Mouse (Mus musculus): ENCODE results near the gene Agk.

The Agk gene

DNA sequence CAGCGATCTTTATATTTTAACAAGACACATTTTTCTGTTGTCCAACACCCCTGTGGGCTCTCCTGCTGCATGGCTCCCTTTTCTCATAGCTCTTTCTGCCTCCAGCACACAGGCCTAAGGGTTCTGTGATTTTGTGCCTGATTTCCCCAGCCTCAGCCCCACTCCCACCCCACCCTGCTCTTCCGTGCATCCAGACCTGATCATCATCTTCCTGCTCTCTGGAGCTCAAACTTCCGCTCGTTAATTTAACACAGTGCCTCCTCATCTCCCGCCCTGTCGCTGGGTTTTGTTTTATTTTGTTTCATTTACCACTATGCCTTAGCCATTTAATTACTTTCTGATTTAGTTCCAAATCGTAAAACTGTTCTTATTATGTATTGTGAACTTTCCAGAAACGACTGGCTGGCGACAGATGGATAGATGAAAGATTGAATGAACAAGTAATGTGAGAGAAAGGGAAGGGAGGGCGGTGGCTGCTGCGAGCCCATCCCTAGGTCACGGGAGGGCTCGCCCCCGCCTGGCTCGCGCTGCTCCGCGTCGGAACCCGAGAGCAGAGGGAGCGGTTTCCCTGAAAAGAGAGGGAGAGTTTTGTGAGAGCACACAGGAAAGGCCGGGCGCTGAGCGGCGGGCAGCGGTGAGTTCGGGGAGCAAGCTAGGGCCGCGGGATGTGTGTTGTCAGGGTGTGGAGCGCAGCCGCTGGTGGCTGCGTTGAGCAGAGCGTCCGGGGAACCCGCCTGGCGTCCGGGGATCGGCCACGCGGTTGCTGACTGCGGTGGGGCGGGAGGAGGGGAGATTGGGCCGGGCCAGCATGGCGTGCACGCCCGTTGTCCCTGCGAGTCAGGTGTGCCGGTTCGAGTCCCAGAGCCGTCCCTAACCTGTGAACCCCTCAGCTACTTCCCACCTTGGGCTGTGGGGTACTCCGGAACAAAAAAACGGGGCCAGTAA lies at the start of gene Agk:
Gene Agk (plus strand): TSS at position 276 of the 945 bp plus-strand sequence.
- peak; percentile 54 to 66 for DNase-seq

DNA sequence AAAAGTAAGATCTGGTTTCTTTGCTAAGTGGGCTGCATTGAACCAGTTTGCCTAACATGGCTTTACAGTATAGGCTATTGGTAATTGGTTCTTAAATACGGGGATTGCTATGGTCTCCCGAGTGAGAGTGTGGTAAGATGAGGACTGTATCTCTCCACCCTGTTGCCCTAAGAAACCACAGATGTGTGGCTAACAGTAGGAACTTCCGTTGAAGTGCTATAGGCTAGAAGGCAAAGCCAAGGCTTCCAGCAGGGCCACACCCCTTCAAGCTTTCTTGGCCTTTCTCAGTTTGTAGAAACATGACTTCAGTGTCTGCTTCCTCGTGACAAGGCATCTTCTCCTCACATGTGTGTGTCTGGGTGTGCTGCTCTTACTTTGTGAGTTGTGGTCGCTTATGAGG lies 24.3 kb upstream of the Agk start:
- DNase-seq, result no peak

DNA sequence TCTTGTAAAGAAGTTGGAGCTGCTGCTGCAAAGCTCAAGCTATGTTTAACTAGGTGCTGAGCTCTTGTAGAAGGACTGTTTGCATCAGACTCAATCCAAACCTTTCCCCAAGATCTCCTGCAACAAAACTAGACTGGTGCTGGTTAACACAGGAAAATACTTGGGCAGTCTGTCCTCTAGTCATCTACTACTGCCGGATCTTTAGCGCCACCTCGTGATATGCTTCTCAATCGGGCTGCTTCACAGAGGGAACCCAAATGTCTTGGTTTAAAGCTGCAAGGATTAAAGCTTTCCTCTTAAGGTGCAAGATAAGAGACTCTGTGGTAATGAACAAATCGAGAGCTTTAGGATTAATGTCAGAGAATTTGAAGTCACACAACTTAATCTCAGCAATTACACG lies 21.6 kb upstream of the Agk start:
- DNase-seq, result no peak

DNA sequence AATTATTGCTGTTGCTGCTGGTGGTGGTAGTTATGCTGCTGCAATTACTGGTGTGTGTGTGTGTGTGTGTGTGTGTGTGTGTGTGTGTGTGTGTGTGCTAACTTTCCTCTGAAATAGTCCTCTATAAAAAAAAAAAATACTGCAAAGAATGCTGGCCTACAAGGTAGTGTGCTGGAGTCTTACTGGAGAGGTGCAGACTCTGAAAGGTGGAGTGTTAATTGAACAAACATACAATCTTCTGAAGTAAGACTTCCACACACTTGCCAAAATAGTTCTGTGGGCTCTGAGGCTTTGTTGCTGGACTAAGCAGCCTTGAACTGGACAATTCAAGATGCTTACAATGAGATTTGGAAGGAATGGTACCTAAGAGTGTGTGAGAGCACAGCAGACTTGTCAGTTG lies 20.0 kb upstream of the Agk start:
- no peak for DNase-seq

DNA sequence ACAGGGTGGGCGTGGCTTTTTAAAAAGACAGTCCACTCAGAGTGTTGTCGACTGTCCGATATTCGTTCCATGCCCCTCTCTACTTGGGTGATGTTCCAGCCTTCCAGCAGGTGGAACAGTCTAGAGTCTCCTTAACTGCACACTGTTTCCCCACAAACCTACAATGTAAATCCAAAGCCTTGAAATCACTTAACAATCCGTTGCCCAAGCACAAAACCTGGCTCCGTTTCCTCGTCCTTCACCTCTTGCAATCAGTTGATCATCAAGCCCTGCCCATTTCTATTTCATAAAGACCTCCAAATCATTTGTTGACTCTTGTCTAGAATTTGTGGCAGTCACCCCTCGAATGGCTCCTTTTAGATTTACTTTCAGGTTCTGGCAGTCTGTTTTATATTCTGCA lies 1.4 kb downstream of the Agk start:
- DNase-seq, result no peak

DNA sequence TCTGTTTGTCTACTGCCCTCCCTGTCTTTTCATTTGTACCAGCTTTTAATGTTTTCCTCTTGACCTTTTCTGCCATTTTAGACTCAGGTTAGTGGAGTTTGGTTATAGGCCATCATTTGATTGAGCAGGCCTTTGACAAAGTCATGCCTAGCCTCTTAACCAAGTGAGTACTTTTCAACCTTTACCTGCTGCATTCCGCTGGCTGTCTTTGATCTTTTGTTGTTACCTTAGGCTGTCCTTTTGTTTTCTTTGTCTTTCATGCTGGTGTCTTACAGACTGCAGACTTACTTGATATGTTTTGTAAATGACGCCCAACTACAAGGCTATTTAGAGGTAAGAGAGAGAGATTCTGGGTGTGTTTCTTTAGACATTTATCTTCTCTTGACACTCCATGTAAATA lies 8.5 kb downstream of the Agk start:
- no peak for DNase-seq

DNA sequence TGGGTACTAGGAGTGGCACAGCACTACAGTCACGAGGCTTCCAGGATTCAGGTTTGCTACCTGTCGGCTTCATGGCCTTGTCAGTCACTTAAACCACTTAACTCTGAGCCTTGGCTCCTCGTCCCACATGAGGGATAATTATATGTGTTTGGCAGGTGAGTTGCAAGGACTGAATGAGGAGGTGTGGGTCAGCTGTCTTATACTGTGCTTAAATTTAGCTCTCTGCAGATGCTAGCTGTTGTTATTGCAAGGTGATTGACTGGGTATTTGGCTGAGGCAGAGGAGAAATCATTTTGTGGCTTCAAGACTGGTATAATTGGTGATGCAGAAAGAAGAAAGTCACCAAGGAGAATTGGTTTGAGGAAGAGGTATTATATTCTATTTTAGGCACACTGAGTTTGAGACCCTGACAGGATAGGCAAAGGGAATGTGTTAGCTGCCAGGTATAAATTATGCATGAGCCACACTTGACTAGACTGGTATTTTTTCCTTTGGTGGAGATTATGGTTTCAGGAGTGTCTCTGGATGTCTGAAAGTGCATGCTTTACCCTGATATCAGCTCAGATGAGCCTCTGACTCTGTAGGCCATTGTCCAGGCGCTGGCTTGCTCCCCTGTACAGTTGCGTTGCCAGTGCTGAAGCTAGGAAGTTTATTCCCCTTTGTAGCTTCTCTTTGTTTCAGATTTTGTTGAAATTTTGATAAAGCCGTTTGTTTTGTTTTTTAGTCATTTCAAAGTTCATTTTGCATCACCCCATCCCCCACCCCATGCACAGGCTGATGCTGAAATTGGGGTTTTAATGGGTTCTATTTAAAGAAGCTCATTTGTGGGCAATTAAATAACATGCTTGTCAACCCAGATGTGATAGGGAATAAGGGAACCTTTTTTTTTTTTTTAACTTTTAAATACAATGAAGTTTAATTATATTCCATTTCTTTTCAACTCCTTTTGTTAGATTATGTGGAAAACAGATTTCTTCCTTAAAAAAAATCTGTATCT lies 12.1 kb downstream of the Agk start:
- DNase-seq, result no peak

DNA sequence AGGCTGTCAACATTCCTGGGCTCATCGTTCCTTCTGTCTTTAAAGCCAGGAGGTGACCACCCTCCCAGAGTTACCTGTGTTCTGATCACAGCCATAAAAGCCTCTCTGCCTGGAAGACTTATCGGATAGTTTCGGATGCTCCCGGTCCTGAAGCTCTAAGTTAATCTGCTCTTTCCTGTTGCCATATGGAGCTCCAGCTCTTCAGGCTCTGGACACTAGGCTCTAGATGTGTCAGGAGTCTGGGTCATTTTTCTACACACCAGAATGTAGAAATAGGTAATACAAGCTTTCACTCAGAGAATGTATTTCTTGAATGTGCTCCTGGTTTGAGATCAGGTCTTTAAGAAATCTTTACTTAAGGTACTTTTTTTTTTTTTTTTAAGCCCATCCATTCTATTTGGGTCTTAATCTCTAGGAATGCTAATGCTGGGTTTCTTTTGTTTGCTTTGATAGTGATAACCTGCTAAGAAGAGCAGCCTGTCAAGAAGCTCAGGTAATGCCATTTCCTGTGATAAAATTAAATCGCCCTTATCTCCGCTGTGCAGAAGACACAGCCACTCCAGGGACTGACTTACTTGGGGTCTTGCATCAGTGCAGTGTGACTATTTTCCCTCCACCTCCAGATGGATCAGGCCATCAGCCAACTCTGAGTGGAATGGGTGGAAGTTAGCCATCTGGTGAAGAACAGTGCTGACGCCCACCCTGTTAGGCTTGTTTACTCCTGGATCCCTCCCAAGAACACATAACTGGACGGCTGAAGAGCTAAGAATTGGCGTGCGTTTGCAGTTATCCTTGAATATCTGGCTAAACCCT lies 22.2 kb downstream of the Agk start:
- no peak for DNase-seq

DNA sequence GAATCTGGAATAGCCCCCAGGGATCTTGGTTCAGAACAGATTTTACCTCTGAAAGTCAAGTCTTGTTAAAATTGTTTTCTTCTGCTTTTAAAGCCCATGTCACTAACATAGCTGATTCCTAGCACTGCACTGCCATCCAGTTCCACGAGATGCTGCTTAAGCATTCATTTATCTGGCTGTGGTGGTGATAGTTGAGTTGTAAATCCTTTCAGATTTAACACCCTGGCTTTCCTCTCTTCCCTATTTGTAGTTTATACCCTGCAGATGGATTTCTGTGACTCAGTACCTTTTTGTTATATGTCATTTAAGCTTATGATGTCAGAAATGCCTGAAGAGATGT lies 22.8 kb downstream of the Agk start:
- DNase-seq, result no peak

DNA sequence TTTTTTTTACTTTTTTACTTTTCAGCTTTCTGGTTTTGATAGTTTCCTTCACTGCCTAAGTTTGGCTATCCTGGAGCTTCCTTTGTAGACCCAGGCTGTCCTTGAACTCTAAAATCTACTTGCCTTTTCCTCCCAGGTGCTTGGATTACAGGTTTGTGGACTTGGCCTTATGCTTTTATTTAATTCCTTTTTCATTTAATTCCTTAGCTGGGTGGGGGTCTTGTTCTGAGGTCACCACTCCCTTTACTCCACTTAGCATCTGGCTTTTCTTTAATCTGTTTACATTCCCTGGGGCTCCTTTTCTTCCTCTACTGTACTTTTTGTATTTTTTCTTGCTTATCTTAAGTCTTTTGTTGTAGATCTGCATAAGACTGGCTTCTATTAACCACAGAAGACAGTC lies 25.1 kb downstream of the Agk start:
- no peak for DNase-seq

DNA sequence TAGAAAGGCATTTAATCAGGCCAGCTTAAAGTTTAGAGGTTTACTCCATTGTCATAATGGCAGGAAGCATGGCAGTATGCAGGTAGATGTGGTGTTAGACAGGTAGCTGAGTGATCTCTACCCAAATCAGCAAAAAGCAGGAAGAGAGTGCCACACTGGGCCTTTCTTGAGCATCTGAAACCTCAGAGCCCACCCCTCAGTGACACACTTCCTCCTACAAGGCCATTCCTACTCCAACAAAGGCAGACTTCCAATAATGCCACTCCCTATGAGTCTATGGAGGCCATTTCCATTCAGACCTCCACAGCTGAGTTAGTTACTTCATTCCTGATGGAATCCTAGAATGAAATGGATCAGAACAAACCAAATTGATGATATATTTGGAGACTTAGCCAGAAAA lies 25.9 kb downstream of the Agk start:
- no peak for DNase-seq

DNA sequence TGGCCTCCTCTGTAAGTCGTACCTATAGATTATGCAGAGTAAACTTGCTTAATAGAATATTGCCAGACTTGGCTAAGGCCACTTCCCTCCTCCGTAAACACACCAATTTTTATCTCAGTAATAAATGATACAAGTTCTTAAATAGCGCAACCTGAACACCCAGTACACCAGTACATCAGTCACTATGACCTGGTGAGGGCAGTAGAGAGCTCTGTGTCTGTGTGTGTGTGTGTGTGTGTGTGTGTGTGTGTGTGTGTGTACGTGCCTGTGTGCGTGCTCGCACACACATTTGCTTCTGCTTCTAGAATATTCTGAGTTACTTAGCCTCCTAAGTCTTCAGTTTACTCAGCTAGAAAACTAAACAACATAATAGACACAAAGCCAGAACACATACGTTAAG lies 28.4 kb downstream of the Agk start:
- DNase-seq, result no peak

DNA sequence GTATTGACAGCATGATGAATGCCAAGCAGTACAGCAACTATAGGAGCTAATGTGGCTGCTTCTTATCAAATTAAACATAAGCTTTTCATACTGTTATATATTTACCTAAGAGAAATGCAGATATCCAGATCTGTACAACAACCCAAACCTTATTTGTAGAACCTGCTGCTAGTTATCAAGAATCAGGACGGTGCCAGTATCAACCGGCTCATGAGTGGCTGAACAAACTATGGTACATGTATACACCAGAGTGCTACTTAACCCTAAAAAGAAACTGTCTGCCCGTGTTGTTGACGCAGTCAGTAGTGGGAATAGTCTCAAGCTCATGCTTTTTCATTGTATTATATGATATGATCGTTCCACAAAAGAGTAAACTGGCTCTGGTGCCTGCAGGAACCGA lies 46.1 kb downstream of the Agk start:
- no peak for DNase-seq

DNA sequence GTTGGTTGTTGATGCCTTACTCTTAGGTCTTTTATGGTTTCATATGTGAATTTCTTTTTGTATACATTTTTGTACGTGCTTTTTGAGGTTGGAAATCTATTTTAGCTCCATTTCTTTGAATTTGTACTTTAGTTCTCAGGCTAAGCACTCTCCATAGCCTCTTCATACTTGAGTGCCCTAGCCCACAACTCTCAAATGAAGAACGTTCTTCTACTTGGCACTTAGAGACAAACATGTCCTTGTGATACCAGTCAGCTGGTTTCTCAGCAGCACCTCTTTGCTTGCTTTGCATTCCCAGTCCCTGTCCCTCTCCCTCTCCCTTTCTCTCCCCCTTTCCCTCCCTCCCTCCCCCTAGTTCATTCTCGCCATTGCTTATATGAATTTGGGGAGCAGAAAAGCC lies 55.2 kb downstream of the Agk start:
- DNase-seq, result no peak

DNA sequence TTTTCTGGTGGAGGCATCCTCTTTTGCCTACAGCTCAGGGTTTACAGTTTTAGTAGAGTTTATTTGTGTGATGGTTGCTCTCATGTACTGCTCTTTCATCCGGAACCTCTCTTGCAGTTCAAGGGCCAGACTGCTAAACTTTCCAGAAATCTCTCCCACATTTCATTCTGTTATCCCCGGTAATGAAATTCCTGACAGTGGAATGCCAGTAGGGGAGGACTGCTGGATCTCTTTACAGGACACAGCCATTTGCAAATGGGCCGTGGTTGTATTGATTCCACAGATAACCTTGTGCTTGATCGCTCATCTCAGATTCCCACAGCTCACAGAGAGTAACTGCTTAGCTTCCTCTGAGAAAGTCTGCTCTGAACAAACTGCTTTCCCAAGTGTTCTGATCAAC lies 56.9 kb downstream of the Agk start:
- DNase-seq, result no peak

DNA sequence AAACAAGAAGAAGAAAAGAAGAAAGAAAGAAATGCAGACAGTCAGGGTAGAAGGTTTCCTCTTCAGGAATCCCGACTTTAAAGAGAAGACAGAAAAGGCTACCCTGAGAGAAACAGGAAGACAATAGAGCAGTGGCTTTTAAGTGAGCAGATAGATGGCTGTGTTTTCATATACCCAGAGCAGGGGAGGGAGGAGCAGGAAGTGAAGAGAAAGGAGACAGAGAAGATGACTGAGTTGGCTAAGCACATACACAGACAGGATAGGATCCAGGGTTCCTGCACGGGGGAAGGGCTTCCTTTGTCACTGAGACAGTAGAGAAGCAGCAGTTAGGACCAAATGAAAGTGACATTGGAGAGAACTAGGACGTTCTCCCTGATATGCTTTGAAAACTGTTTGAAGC lies 60.7 kb downstream of the Agk start:
- DNase-seq, result no peak

DNA sequence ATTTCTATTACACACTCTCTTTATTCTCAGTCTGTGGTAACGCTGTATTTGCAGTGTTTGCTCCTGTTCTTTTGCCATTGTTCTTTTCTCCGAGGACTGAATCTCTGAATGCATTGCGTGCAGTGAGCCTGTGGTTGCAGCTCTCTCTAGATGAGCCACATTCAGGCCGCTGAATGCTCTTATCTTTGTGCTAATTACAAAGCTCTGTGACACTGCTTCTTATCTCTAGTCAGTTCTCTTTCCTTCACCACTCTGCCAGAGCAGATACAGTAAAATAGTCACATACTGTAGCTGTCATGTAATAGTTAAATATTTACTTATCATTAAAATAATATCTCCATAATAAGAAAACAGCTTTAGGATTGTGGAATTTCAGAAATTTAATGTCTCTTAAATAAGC lies 63.7 kb downstream of the Agk start:
- DNase-seq, result no peak

DNA sequence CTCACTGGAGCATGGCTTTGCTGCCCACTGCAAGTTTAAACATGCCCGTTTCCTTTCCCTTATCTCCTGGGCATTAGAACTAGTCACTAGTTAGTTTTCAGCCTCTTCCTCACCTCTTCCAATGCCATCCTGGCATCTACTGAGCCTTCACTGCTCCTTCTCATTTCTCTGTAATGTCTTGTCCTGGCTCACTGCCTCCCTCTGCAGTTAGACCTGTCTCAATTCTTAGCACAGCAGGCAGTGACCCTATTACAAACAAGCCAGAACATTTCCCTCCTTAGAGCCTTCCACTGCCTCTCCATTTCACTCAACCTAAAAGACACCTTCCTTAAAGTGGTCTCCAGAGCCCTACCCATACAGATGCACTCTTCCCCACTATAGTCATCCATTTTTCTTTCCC lies 66.0 kb downstream of the Agk start:
- DNase-seq, result no peak

DNA sequence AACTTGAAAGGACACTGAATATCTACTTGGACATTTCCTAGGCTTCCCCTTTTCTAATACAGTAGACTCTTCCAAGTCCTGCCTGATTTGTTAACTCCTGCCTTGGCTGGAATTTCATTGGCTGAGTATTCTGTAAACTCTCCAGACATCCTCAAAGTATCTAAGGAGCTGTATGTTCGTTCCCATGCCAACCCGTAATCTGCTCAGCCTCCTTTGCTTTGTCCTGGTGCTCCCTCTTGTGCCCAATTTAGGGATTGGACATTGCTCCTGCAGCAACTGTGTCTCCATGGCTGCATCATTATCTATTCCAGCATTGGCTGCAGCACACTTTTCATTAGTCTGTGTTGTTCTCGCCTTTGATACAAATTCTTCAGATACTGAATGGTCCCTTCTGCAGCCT lies 68.2 kb downstream of the Agk start:
- no peak for DNase-seq

DNA sequence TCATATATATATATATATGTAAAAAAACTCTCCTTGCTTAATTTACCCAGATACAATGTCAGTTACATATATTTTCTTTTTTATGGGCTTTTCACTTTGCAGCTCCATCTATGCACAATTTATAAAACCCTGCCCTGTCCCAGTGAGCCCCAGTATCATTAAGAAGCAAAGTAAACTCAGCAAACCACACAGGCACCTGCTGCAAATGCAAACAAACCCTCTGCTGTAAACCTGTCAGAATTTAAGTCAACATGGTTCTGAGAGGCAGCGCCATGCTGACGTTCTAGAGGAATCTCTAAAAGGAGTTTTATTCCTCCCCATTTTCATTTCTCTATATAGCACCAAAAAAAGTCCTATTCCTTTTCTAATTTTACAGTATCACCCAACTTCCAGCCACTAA lies 77.1 kb downstream of the Agk start:
- no peak for DNase-seq

DNA sequence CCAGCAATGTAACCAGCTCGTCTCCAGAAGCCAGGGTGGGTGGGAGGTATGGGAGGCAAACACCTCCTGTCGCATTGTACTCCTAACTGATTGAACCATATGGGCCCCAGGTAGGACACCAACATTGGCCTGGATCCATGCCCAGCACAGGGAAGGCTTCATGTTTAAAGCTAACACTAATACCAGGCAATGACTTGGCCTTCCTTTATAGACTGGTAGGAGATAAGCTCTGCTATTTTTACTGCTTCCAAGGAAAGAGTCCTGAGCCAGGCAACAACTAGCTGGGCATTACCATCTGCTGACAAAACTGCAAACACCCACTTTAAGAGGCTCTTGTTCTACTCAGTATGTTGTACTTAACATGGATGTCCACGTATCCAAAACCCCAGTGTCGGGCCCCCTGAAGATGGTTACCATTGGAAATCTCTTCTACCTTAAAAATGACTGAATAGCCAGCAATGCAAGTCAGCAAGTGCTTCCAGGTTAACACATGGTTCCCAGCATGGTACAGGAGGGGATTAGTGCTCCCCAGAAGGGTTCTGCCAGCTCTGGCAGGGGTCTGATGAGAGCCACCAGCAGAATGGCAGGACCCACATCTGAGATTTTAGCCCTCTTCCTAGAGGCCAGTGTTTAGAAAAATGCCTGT lies 78.8 kb downstream of the Agk start:
- no peak for DNase-seq

DNA sequence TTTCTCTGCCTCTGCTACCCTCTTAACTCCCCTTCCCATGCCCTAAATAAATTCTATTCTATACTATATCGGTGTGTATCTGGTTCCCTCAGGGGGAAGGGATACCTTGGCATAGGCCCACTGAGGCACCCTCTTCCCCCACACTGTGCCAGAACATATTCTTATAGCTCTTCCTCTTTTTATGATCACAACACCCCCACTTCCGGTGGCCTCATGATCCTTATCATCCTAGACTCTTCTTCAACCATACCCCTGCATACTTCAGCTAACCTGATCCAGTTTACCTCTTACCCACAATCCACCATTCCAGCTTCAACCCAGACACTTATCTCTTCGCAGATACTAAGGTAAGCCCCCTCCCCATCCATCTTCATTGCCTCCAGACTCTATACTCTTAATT lies 86.1 kb downstream of the Agk start:
- DNase-seq, result no peak

DNA sequence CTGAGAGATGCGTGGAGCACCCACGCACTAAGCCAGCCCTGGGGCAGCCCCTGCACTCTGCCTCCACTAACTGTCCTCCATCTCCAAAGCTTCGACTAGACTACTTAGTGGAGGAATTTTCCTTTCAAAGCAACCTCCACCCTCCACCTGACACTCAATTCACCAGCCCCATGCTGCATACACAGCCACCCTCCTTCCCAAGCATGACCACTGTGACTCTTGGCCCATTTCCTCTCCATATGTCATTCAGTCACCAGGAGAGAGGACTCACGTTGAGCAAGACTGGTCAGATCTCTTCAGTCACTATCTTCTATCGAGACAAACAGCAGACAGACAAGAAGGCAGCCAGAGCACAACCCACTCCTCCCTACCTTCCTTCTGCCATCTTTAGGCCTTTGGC lies 88.1 kb downstream of the Agk start:
- no peak for DNase-seq

All from spleen, adult 18-20 months (tissue).